Mouse (Mus musculus): ENCODE measurements at regions not wholly inside any gene's neighbourhood (a gene's known extent, or its start where the extent isn't known, plus 50 kb on each side); places are given as distances from the start of the nearest gene placed in this dataset.

DNA sequence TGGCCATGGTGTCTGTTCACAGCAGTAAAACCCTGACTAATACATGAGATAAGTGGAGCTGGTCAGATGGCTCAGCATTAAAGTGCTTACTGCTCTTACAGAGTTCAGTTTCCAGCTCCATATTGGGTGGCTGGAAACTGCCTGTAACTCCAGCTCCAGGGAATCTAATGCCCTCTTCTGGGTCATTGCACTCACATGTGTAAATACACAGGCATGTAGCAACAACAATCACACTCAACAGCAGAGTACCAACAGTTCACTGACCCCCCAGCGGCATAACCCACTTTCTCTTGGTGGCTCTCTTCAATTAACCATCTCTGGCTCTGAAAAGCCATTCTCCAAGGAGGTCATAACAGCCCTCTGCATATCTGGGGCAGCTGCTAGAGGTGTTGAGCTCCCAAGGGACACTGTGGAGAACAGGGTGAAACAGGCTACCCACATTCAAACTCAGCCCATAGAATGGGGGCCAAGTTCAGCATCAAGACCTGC, 65.0 kb upstream of the Cldn5 start:
- H3K27me3 ChIP-seq (ENCODE audit: control insufficient read depth, insufficient read depth, low read length): no peaks in the 10 kb centered on the region
- H3K27ac ChIP-seq (ENCODE audit: low read length): no peak overlapping the region
- 89% methylated on average over 1 of the region's 1 CpGs for WGBS
- H3K9ac ChIP-seq (ENCODE audit: low read length): no peak overlapping the region
- no peak for ATAC-seq (ENCODE audit: insufficient read depth, low FRiP score)
- H3K36me3 ChIP-seq (ENCODE audit: control insufficient read depth, insufficient read depth, low read length): no peaks in the 10 kb centered on the region
- H3K4me2 ChIP-seq (ENCODE audit: low read depth, low read length): no peak overlapping the region
- no peaks in the 10 kb centered on the region for H3K4me1 ChIP-seq (ENCODE audit: control insufficient read depth, insufficient read depth, low read length)
- no peaks in the 10 kb centered on the region for H3K9me3 ChIP-seq (replicated peaks; ENCODE audit: control insufficient read depth, low read length)
- no peak overlapping the region for H3K4me3 ChIP-seq (replicated peaks; ENCODE audit: low read length)

DNA sequence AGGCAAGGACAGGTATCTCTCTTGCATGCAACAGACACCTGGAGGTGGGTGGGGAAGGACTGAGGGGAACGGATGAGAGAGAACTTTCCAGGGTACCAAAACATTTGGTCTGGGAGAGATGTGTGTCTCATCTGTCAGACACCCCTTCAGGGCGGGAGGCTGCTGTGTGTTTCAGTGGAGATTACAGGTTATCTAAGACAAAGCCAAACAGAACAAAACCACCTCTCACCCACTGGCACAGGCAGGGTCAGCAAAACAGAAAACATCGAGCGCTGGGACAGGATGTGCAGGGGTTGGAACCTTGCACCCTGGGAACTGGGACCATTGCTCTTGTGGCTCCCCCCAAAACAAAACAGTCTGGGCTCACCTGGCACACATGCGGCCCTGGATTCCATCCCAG, 63.6 kb upstream of the Cldn5 start:
- Histone ChIP-seq H3K36me3 (ENCODE audit: control insufficient read depth, insufficient read depth, low read length) (no peaks in the 10 kb centered on the region), H3K27ac (ENCODE audit: low read length) (no peak overlapping the region), H3K9ac (ENCODE audit: low read length) (no peak overlapping the region), H3K4me1 (ENCODE audit: control insufficient read depth, insufficient read depth, low read length) (no peaks in the 10 kb centered on the region), H3K27me3 (ENCODE audit: control insufficient read depth, insufficient read depth, low read length) (no peaks in the 10 kb centered on the region), H3K4me2 (ENCODE audit: low read depth, low read length) (no peak overlapping the region), H3K9me3 (replicated peaks; ENCODE audit: control insufficient read depth, low read length) (no peaks in the 10 kb centered on the region), H3K4me3 (replicated peaks; ENCODE audit: low read length) (no peak overlapping the region)
- WGBS: 63% methylated on average over 5 of the region's 5 CpGs
- ATAC-seq (ENCODE audit: insufficient read depth, low FRiP score): no peak

DNA sequence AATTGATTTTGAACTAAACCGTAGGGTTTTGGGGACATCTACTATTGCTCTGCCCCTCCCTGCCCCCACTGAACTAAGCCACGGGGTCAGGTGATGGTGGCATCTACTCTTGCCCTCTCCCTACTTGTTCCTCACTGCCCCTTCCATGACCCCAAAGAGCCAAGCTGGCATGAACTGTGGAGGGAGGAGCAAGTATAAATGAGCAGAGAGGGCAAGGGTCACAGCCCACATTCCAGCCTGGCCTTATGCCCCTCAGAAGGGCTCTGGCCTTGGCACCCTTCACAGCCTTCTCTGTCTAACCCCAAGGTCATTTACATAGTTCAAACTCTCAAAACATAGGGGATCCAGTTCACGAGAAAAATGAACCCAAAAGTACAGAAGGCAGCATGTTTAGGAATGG, 61.3 kb upstream of the Cldn5 start:
- H3K27ac ChIP-seq (ENCODE audit: low read length): no peak overlapping the region
- H3K4me1 ChIP-seq (ENCODE audit: control insufficient read depth, insufficient read depth, low read length): no peaks in the 10 kb centered on the region
- H3K9me3 ChIP-seq (replicated peaks; ENCODE audit: control insufficient read depth, low read length): no peaks in the 10 kb centered on the region
- no peaks in the 10 kb centered on the region for H3K27me3 ChIP-seq (ENCODE audit: control insufficient read depth, insufficient read depth, low read length)
- 64% methylated on average over 3 of the region's 3 CpGs for WGBS
- no peak overlapping the region for H3K4me3 ChIP-seq (replicated peaks; ENCODE audit: low read length)
- no peak for ATAC-seq (ENCODE audit: insufficient read depth, low FRiP score)
- no peak overlapping the region for H3K9ac ChIP-seq (ENCODE audit: low read length)
- no peaks in the 10 kb centered on the region for H3K36me3 ChIP-seq (ENCODE audit: control insufficient read depth, insufficient read depth, low read length)
- no peak overlapping the region for H3K4me2 ChIP-seq (ENCODE audit: low read depth, low read length)

DNA sequence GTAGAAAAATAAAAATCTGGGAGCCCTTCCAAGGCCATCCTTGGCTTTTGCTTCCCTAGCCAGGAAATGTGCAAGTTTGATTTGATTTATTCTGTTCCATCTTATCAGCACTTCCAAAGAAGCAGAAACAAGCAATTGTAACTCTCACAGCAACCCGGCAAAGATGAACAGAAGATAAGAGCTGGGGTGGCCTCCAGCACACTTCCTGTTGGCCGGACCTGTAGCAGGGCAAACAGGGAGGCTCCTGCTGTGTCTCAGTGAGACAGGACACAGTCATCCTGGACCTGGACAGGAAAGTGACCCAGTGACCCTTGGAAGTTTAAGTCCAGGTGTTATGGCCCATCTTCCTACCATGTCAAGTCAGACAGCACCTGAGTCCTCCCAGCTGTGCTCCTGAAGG, 58.6 kb upstream of the Cldn5 start:
- WGBS: 13% methylated on average over 2 of the region's 2 CpGs
- Histone ChIP-seq H3K9me3 (replicated peaks; ENCODE audit: control insufficient read depth, low read length) (no peaks in the 10 kb centered on the region), H3K4me2 (ENCODE audit: low read depth, low read length) (no peak overlapping the region), H3K36me3 (ENCODE audit: control insufficient read depth, insufficient read depth, low read length) (no peaks in the 10 kb centered on the region), H3K9ac (ENCODE audit: low read length) (no peak overlapping the region), H3K4me1 (ENCODE audit: control insufficient read depth, insufficient read depth, low read length) (no peaks in the 10 kb centered on the region), H3K27ac (ENCODE audit: low read length) (no peak overlapping the region), H3K4me3 (replicated peaks; ENCODE audit: low read length) (no peak overlapping the region), H3K27me3 (ENCODE audit: control insufficient read depth, insufficient read depth, low read length) (no peaks in the 10 kb centered on the region)
- ATAC-seq (ENCODE audit: insufficient read depth, low FRiP score): no peak

DNA sequence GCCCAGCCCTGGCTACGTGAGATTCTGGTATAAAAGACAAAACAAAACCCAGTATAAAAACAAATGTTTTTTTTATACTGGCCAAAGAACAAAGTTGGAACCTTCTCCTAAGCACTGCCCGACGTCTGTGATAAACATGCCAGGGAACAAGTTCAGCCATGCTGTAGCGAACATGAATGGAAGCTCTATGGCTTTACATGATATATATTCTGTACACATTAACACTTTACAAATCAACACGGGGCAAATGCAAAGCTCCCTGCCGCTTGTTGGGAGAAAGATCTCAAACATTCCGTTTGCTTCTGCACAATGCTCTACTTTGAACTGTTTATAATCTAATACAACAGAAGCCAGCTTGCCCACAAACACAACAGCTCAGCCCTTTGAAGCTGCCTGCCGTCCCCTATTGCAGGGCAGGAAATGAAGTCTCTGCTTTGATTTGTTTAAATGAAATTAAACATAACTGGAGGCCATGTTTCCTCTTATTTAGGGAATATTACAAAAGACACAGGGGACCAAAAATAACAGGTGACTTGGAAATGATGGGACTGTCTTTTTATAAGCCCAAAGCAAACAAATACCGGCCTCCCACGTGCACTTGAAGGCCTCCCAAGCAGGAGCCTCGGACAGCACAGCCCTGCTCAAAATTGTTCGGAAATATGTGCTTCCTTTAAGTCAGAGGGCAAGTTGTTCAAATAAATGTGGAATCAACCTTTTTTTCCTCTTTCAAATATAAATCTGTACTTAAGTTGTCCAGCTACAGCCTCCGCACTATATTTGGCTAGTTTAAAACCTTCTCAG, 56.0 kb upstream of the Cldn5 start:
- Histone ChIP-seq H3K4me1 (ENCODE audit: control insufficient read depth, insufficient read depth, low read length) (no peaks in the 10 kb centered on the region), H3K4me3 (replicated peaks; ENCODE audit: low read length) (no peak overlapping the region), H3K9ac (ENCODE audit: low read length) (no peak overlapping the region), H3K9me3 (replicated peaks; ENCODE audit: control insufficient read depth, low read length) (no peaks in the 10 kb centered on the region), H3K27ac (ENCODE audit: low read length) (no peak overlapping the region), H3K4me2 (ENCODE audit: low read depth, low read length) (no peak overlapping the region), H3K36me3 (ENCODE audit: control insufficient read depth, insufficient read depth, low read length) (no peaks in the 10 kb centered on the region), H3K27me3 (ENCODE audit: control insufficient read depth, insufficient read depth, low read length) (no peaks in the 10 kb centered on the region)
- 25% methylated on average over 13 of the region's 13 CpGs for WGBS
- ATAC-seq (ENCODE audit: insufficient read depth, low FRiP score): no peak

DNA sequence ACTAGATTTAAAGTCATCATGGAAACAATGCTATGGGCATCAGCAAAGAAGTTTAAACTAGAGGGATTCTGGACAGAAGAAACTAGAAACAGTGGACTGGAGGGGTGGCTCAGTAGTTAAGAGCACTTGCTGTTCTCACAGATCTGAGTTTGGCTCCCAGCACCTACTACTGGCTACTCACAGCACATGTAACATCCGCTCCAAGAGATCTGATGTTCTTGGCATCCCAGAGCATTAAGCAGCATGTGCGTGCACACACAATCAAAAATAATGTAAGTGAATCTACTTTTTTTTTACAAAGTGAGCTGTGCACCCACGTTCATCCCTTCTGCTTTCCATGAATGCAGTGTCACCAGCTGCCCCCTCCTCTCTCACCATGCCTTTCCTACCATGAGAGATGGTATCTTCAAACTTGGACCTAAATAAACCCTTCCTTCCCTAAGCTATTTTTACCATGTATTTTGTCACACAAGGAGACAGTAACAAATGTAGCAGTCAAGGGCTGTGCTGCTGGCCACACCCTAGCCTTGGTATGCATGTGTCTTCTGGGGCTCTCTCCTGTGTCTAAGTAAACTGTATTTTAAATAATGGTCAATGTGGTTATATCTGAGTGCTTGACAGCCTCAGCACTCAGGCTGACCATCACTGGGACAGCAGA, 53.3 kb upstream of the Cldn5 start:
- H3K4me1 ChIP-seq (ENCODE audit: control insufficient read depth, insufficient read depth, low read length): no peaks in the 10 kb centered on the region
- WGBS: 71% methylated on average over 3 of the region's 3 CpGs
- no peak overlapping the region for H3K4me2 ChIP-seq (ENCODE audit: low read depth, low read length)
- H3K27ac ChIP-seq (ENCODE audit: low read length): no peak overlapping the region
- H3K36me3 ChIP-seq (ENCODE audit: control insufficient read depth, insufficient read depth, low read length): no peaks in the 10 kb centered on the region
- ATAC-seq (ENCODE audit: insufficient read depth, low FRiP score): no peak
- no peaks in the 10 kb centered on the region for H3K27me3 ChIP-seq (ENCODE audit: control insufficient read depth, insufficient read depth, low read length)
- no peak overlapping the region for H3K9ac ChIP-seq (ENCODE audit: low read length)
- no peaks in the 10 kb centered on the region for H3K9me3 ChIP-seq (replicated peaks; ENCODE audit: control insufficient read depth, low read length)
- no peak overlapping the region for H3K4me3 ChIP-seq (replicated peaks; ENCODE audit: low read length)

DNA sequence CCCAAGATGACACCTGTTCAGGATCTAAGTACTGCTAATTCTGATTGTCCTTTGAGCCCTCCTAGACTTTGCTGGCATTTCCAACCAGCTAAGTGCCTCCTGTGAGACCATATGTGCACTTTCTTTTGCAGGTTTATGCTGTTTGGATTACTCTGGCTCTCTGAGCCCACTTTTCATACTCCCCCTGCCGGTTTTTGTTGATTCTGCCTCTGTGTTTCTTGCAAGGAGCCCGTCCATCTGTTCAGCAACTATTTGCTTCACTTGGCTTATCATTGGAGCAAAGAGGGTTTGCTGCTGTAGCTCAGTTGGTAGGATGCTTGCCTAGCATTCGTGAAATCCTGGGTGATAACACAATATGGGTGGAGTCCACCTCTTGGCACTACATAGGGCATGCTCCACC, 52.8 kb upstream of the Cldn5 start:
- ATAC-seq (ENCODE audit: insufficient read depth, low FRiP score): no peak
- Histone ChIP-seq H3K4me1 (ENCODE audit: control insufficient read depth, insufficient read depth, low read length) (no peaks in the 10 kb centered on the region), H3K4me2 (ENCODE audit: low read depth, low read length) (no peak overlapping the region), H3K4me3 (replicated peaks; ENCODE audit: low read length) (no peak overlapping the region), H3K27me3 (ENCODE audit: control insufficient read depth, insufficient read depth, low read length) (no peaks in the 10 kb centered on the region), H3K9ac (ENCODE audit: low read length) (no peak overlapping the region), H3K36me3 (ENCODE audit: control insufficient read depth, insufficient read depth, low read length) (no peaks in the 10 kb centered on the region), H3K27ac (ENCODE audit: low read length) (no peak overlapping the region), H3K9me3 (replicated peaks; ENCODE audit: control insufficient read depth, low read length) (no peaks in the 10 kb centered on the region)
- 27% methylated on average over 3 of the region's 3 CpGs for WGBS

DNA sequence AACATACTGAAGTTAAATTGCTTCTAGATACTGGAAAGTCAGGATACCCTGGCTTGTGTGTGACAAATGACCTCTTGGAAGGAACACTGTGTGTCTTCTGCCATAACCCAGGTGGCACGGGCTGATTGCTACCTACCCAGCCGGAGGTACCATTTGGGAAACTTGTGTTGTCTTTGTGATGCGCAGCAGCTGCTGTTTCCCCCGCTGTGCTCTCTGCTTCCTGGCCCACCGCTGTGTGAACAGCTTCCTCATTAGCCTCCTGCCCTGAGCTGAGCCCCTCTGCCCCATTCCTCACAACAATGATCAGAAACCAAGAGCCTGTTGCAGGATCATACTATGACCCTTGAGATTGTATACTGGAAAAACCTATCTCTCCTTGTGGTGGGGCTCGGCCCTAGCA, 51.9 kb upstream of the Cldn5 start:
- no peak for ATAC-seq (ENCODE audit: insufficient read depth, low FRiP score)
- Histone ChIP-seq H3K27me3 (ENCODE audit: control insufficient read depth, insufficient read depth, low read length) (no peaks in the 10 kb centered on the region), H3K36me3 (ENCODE audit: control insufficient read depth, insufficient read depth, low read length) (no peaks in the 10 kb centered on the region), H3K4me1 (ENCODE audit: control insufficient read depth, insufficient read depth, low read length) (no peaks in the 10 kb centered on the region), H3K4me2 (ENCODE audit: low read depth, low read length) (no peak overlapping the region), H3K4me3 (replicated peaks; ENCODE audit: low read length) (no peak overlapping the region), H3K27ac (ENCODE audit: low read length) (no peak overlapping the region), H3K9me3 (replicated peaks; ENCODE audit: control insufficient read depth, low read length) (no peaks in the 10 kb centered on the region), H3K9ac (ENCODE audit: low read length) (no peak overlapping the region)
- 26% methylated on average over 6 of the region's 6 CpGs for WGBS

Data from stomach, embryonic 16.5 days (tissue).